ENCODE assay signal across 9 mouse cellular contexts in genomic region chr11:97499865-97500719, GRCm38 (mm10). TPM values are rescaled to one million over a fixed set of nuclear protein-coding genes. Genes with fewer than 3 reads are reported as not detected.
A peak's percentile ranks its signal among the peaks of the same experiment; 100 is the strongest.
DNase-seq lines count a peak whose midpoint lies in the region; ATAC-seq lines count a peak whose summit lies in the region.
"Had no signal": no experiment of that assay in that cellular context is flagged by ENCODE, and none has a peak within 500 bp of the region (broad histone marks: within the 10 kb centered on the region; RNA-seq: fewer than 3 reads in every experiment).

TSS of gene 4933428G20Rik (minus strand) at chr11:97500340.

- peaks cover 41% of the 10 kb centered on the region for H3K36me3 ChIP-seq in limb, embryonic 15.5 days
- peaks cover 8% of the 10 kb centered on the region for H3K36me3 ChIP-seq in stomach, embryonic 16.5 days (ENCODE audit: control insufficient read depth, insufficient read depth, low read length)

- peaks cover 43% of the 10 kb centered on the region for H3K27me3 ChIP-seq in limb, embryonic 15.5 days
- peaks cover 21% of the 10 kb centered on the region for H3K27me3 ChIP-seq in stomach, embryonic 16.5 days (ENCODE audit: control insufficient read depth, insufficient read depth, low read length)

- H3K4me3 ChIP-seq in limb, embryonic 15.5 days, result peak within 1 kb of the TSS; percentile 18
- H3K4me3 ChIP-seq in stomach, embryonic 16.5 days (replicated peaks; ENCODE audit: low read length), result peak within 1 kb of the TSS; percentile 13; the same call in 1 of the 2 replicates

- 28% methylated on average over 64 of the region's 88 CpGs for WGBS in limb, embryonic 15.5 days
- WGBS in stomach, embryonic 16.5 days, result 40% methylated on average over 88 of the region's 88 CpGs

- peak within 1 kb of the TSS; percentile 28 for H3K4me2 ChIP-seq in limb, embryonic 15.5 days
- peak within 1 kb of the TSS; percentile 33; the same call in 1 of the 2 replicates for H3K4me2 ChIP-seq in stomach, embryonic 16.5 days (ENCODE audit: low read depth, low read length)

- no peak within 1 kb of the TSS for H3K9ac ChIP-seq in limb, embryonic 15.5 days
- H3K9ac ChIP-seq in stomach, embryonic 16.5 days (ENCODE audit: low read length), result no peak within 1 kb of the TSS; the same call in 1 of the 2 replicates

- peak; percentile 37 for DNase-seq in embryo, embryonic 11 days
- no peak for DNase-seq in embryo, embryonic 9.5 days (ENCODE audit: extremely low spot score)
- peak; percentile 56 for DNase-seq in right cerebral cortex, adult 18-20 months
- no peak for DNase-seq in right cerebral cortex, postnatal 36 days (ENCODE audit: low spot score in 2 of 2)
- DNase-seq in thymus, postnatal 4 days, result no peak
- DNase-seq: layer of hippocampus, postnatal 36 days had no signal

- no peaks in the 10 kb centered on the region for H3K9me3 ChIP-seq in limb, embryonic 15.5 days
- H3K9me3 ChIP-seq in stomach, embryonic 16.5 days (replicated peaks; ENCODE audit: control insufficient read depth, low read length), result no peaks in the 10 kb centered on the region

- no peak within 1 kb of the TSS for H3K27ac ChIP-seq in limb, embryonic 15.5 days
- H3K27ac ChIP-seq in stomach, embryonic 16.5 days (ENCODE audit: low read length), result no peak within 1 kb of the TSS

- 0 out of 2 replicates have a peak, but pooled peaks have one; percentile 12 for ATAC-seq in limb, embryonic 15.5 days (ENCODE audit: insufficient number of reproducible peaks, low FRiP score, low TSS enrichment, low read depth)
- no peak for ATAC-seq in stomach, embryonic 16.5 days (ENCODE audit: insufficient read depth, low FRiP score)
- no peak for ATAC-seq in erythroblast, adult 5-6 weeks (replicated peaks; ENCODE audit: low FRiP score, poor library complexity, severe bottlenecking)

- peaks cover 16% of the 10 kb centered on the region for H3K4me1 ChIP-seq in limb, embryonic 15.5 days
- no peaks in the 10 kb centered on the region for H3K4me1 ChIP-seq in stomach, embryonic 16.5 days (ENCODE audit: control insufficient read depth, insufficient read depth, low read length)

RNA-seq across cellular contexts. Expression of gene 4933428G20Rik, which starts in this region (rescaled TPM):
- polyA plus RNA-seq in limb, embryonic 15.5 days (2015; fragmentation: Nextera tagmentation; extraction: Ambion mirVana), result 0.93 and 1.1 TPM in 2 replicates
- 0.80 and 0.90 TPM in 2 replicates for polyA plus RNA-seq in stomach, embryonic 16.5 days (2015; fragmentation: Nextera tagmentation; extraction: Ambion mirVana)
- not detected in 2 replicates for total RNA-seq in erythroblast, adult 5-6 weeks (2015; ENCODE audit: low replicate concordance)
- total RNA-seq in erythroblast, adult 5-6 weeks (2017; ENCODE audit: low replicate concordance), result not detected in 2 replicates
- total RNA-seq: layer of hippocampus, postnatal 36 days had no signal

Comparison
In these comparisons a context has a peak if more than half of its experiments do, and no peak if none do; other contexts are left out.
1. DNase-seq: peak in embryo, embryonic 11 days (single experiment) and right cerebral cortex, adult 18-20 months (single experiment); none in embryo, embryonic 9.5 days (single experiment), right cerebral cortex, postnatal 36 days (0 of 2) and thymus, postnatal 4 days (single experiment).